Mouse (Mus musculus) forebrain, postnatal 0 days (tissue): Measurements from ENCODE around the gene Mthfs. TPM values are rescaled to one million over a fixed set of nuclear protein-coding genes. Genes with fewer than 3 reads are reported as not detected.
"Not testable (repeated sequence)": the region's sequence is repeated elsewhere in the genome, so short reads cannot be mapped to it uniquely, and the experiment has no call there.

Source experiments
- ATAC-seq: fragments of 200-750 bp; cut with Nextera tagmentation; 2 replicates; pipeline ENCODE4 v1.8.0; 2017; ENCODE audit warnings: mild to moderate bottlenecking, moderate library complexity
- DNase-seq: peaks from one replicate; pipeline ENCODE4 v3.0.0-alpha.2; 2015
- H3K27ac ChIP-seq: fragments of 300-500 bp; sonication (generic); 2 replicates; pipeline ENCODE4 v1.5.1; 2014; ENCODE audit warnings: low read depth, mild to moderate bottlenecking, antibody characterized with exemption, low read length, moderate library complexity, mixed read lengths
- H3K27me3 ChIP-seq: fragments of 300-500 bp; sonication (generic); 2 replicates; pipeline ENCODE4 v1.6.1; 2014; ENCODE audit warnings: mild to moderate bottlenecking, low read length, mixed read lengths; ENCODE audit not compliant: insufficient read depth
- H3K36me3 ChIP-seq: fragments of 300-500 bp; sonication (generic); 2 replicates; pipeline ENCODE4 v1.6.1; 2014; ENCODE audit warnings: mild to moderate bottlenecking, moderate library complexity; ENCODE audit not compliant: insufficient read depth
- H3K4me1 ChIP-seq: fragments of 300-500 bp; sonication (generic); 2 replicates; pipeline ENCODE4 v1.6.1; 2014; ENCODE audit warnings: antibody characterized with exemption; ENCODE audit not compliant: insufficient read depth
- H3K4me2 ChIP-seq: fragments of 300-500 bp; sonication (generic); 2 replicates; pipeline ENCODE4 v1.6.1; 2014; ENCODE audit warnings: low read depth, mild to moderate bottlenecking, moderate library complexity
- H3K4me3 ChIP-seq: fragments of 300-500 bp; sonication (generic); 2 replicates; pipeline ENCODE4 v1.5.1; 2014; ENCODE audit warnings: low read depth, low read length, mixed read lengths
- H3K9ac ChIP-seq: fragments of 300-500 bp; sonication (generic); 2 replicates; pipeline ENCODE4 v1.6.1; 2014; ENCODE audit warnings: mild to moderate bottlenecking
- H3K9me3 ChIP-seq: fragments of 300-500 bp; sonication (generic); 2 replicates; pipeline ENCODE4 v1.6.1; 2016; ENCODE audit warnings: low read length
- CTCF ChIP-seq: sonication (generic); IDR thresholded peaks from 2 replicates; pipeline ENCODE4 v1.5.1; 2016; ENCODE audit warnings: antibody characterized with exemption, control low read depth, low read depth
- WGBS: fragments of 180-500 bp; shearing (Covaris S2); extraction: QIAGEN DNeasy Blood & Tissue Kit; methylation state at CpG from one replicate; pipeline ENCODE4 v1.1.7; 2014; 5-methylcytosine and 5-hydroxymethylcytosine counted together
- polyA plus RNA-seq: library from polyadenylated mRNA; unstranded; fragments of >200 nt; fragmentation: Nextera tagmentation; extraction: Ambion mirVana; gene quantifications from 2 replicates; pipeline ENCODE4 v1.2.1, GENCODE M21; 2015
- total RNA-seq: library from RNA; depleted of rRNA; stranded (reverse); fragments of >200 nt; gene quantifications from 2 replicates; pipeline ENCODE4 v1.2.3, GENCODE M21; 2014; rRNA removed

The Mthfs gene
- 3.2 and 5.7 TPM in 2 replicates for total RNA-seq
- polyA plus RNA-seq: 15.1 and 17.8 TPM in 2 replicates

- H3K4me2 ChIP-seq: peak within 1 kb of the TSS; percentile 45
- not testable (repeated sequence) for H3K36me3 ChIP-seq, H3K27me3 ChIP-seq, H3K9me3 ChIP-seq, H3K4me1 ChIP-seq
- DNase-seq (peak; percentile 58), ATAC-seq (peak; percentile 79)
- peak within 1 kb of the TSS; percentile 48 for H3K9ac ChIP-seq
- peak within 1 kb of the TSS; percentile 26 for H3K4me3 ChIP-seq
- peak; percentile 40 for TF ChIP-seq CTCF
- peak within 1 kb of the TSS; percentile 70; the same call in 1 of the 2 replicates for H3K27ac ChIP-seq
- 22% methylated on average over 9 of the region's 12 CpGs for WGBS
These were observed at the start of gene Mthfs for GRCm38 (mm10) chr9:89210353-89211064. Mthfs (plus strand) TSS chr9:89210676.

- H3K27ac ChIP-seq: not testable (repeated sequence)
These were observed 37.9 kb upstream of the Mthfs start for GRCm38 (mm10) chr9:89172539-89172938.

GRCm38 (mm10) chr9:89178833-89179232 is 31.6 kb upstream of the Mthfs start:
- not testable (repeated sequence) for H3K9me3 ChIP-seq, H3K27me3 ChIP-seq, H3K27ac ChIP-seq, H3K9ac ChIP-seq, H3K4me2 ChIP-seq, ATAC-seq, H3K4me3 ChIP-seq, H3K36me3 ChIP-seq, H3K4me1 ChIP-seq
- peak; percentile 5 for DNase-seq
- peak; percentile 53; the same call in 1 of the 2 replicates for TF ChIP-seq CTCF
- 42% methylated on average over 2 of the region's 3 CpGs for WGBS

More at GRCm38 (mm10) chr9:89172539-89172938, 37.9 kb upstream of the Mthfs start:
- not testable (repeated sequence) for H3K9ac ChIP-seq, H3K4me2 ChIP-seq, H3K4me1 ChIP-seq, H3K36me3 ChIP-seq, H3K27me3 ChIP-seq, H3K4me3 ChIP-seq, DNase-seq, ATAC-seq, H3K9me3 ChIP-seq

GRCm38 (mm10) chr9:89179469-89179868 is 31.0 kb upstream of the Mthfs start:
- H3K4me2 ChIP-seq, H3K36me3 ChIP-seq, ATAC-seq, H3K27ac ChIP-seq, DNase-seq, H3K27me3 ChIP-seq, H3K4me3 ChIP-seq, H3K9me3 ChIP-seq, H3K9ac ChIP-seq, H3K4me1 ChIP-seq: not testable (repeated sequence)
- whole genome bisulfite sequencing: 85% methylated on average over 2 of the region's 4 CpGs

GRCm38 (mm10) chr9:89187006-89187405 is 23.5 kb upstream of the Mthfs start:
- H3K4me2 ChIP-seq, H3K4me1 ChIP-seq, H3K9me3 ChIP-seq, H3K27me3 ChIP-seq, DNase-seq, ATAC-seq, H3K36me3 ChIP-seq, H3K9ac ChIP-seq, H3K4me3 ChIP-seq, H3K27ac ChIP-seq: not testable (repeated sequence)
- 81% methylated on average over 15 of the region's 15 CpGs for WGBS

- ATAC-seq, H3K27ac ChIP-seq, H3K4me1 ChIP-seq, DNase-seq, H3K4me2 ChIP-seq, H3K9me3 ChIP-seq, H3K4me3 ChIP-seq, H3K9ac ChIP-seq, H3K36me3 ChIP-seq, H3K27me3 ChIP-seq: not testable (repeated sequence)
These were observed 15.0 kb upstream of the Mthfs start for GRCm38 (mm10) chr9:89195483-89195882.

GRCm38 (mm10) chr9:89197509-89197908 is 13.0 kb upstream of the Mthfs start:
- not testable (repeated sequence) for H3K27me3 ChIP-seq

GRCm38 (mm10) chr9:89198349-89198748 is 12.1 kb upstream of the Mthfs start:
- not testable (repeated sequence) for H3K9me3 ChIP-seq, H3K4me2 ChIP-seq, DNase-seq, H3K4me3 ChIP-seq, H3K36me3 ChIP-seq, H3K27ac ChIP-seq, H3K9ac ChIP-seq, H3K4me1 ChIP-seq, ATAC-seq, H3K27me3 ChIP-seq
- WGBS: 91% methylated on average over 3 of the region's 3 CpGs

More at GRCm38 (mm10) chr9:89197509-89197908, 13.0 kb upstream of the Mthfs start:
- not testable (repeated sequence) for H3K4me1 ChIP-seq, H3K4me3 ChIP-seq, H3K36me3 ChIP-seq, H3K4me2 ChIP-seq, ATAC-seq, DNase-seq, H3K27ac ChIP-seq, H3K9me3 ChIP-seq, H3K9ac ChIP-seq
- WGBS: 88% methylated on average over 1 of the region's 1 CpGs

GRCm38 (mm10) chr9:89198969-89199416 is 11.5 kb upstream of the Mthfs start, which contains the start of the genes Bcl2a1b and Gm29094:
Bcl2a1b (plus strand) TSS chr9:89199209.
Gm29094 (plus strand) TSS chr9:89199379.
- not testable (repeated sequence) for H3K9me3 ChIP-seq, H3K4me1 ChIP-seq, H3K9ac ChIP-seq, DNase-seq, H3K4me2 ChIP-seq, H3K36me3 ChIP-seq, H3K4me3 ChIP-seq, H3K27ac ChIP-seq, H3K27me3 ChIP-seq, ATAC-seq
- 92% methylated on average over 5 of the region's 5 CpGs for WGBS

- not testable (repeated sequence) for H3K27ac ChIP-seq, H3K4me3 ChIP-seq, H3K27me3 ChIP-seq, ATAC-seq, H3K36me3 ChIP-seq, H3K9me3 ChIP-seq, DNase-seq, H3K4me2 ChIP-seq, H3K9ac ChIP-seq, H3K4me1 ChIP-seq
These were observed 8.2 kb upstream of the Mthfs start for GRCm38 (mm10) chr9:89202256-89202655.
